Mouse (Mus musculus): ENCODE results near the gene Armc2.

The Armc2 gene

DNA sequence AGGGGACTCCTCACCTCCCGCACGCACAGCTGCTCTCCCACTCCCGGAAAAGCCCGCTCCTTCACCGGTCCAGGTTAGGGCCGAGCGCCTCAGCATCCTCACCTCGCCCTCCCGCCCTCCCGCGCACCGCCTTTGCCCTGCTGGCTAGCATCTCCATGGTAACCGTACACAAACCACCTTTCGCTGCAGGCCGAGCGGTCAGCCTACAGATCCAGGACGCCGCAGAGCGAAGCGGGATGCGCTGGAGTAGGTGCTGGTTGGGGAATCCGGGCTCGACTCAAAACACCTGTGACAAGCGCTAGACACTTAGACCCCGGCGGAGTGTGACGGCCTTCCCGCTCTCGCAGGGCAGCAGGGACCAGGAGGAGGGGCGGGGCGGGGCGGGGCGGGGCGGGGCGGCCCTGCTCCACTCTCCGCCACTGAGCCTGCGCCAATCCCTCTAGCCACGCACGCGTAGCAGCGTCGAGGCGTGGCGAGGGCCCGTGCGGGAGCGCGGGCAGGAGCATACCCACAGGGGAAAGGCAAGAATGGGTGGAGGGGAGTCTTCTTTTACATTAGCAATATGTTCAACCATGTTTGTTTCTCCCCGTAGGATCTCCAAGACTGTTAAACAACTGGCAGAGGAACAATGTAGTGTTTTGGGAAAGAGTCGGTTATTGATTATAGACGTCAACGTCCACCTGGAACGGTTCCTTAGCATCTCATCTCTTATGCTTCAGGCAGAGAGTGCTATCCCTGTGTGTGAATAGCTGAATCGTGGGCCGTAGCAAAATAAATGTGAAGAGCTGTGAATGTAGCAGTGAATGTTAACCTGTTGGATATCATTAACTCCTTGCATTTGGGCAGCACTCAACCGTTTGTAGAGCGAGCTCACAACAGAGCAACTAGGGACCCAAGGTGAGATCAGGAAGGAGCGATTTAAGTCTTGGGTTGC, at the start of gene Armc2:
TSS of gene Armc2 (minus strand) at position 427 of the 934 bp plus-strand sequence.
- peak; percentile 83 for DNase-seq (ENCODE audit: extremely low spot score)

DNA sequence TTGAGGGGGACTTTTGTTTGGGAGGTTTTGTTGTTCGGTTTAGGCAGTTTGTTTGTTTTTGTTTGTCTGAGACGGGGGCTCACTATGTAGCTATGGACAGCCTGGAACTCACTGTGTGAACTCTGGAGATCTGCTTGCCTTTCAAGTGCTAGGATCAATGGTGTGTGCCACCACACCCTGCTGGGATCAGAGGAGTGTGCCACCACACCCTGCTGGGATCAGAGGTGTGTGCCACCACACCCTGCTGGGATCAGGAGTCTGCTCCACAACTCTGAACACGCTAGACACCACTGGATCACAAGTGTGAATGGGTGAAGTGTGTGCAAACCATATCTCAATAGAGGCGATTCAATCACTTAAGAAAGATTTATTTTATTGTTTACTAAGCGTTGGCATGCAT, 46.2 kb upstream of the Armc2 start:
- DNase-seq (ENCODE audit: extremely low spot score): no peak

DNA sequence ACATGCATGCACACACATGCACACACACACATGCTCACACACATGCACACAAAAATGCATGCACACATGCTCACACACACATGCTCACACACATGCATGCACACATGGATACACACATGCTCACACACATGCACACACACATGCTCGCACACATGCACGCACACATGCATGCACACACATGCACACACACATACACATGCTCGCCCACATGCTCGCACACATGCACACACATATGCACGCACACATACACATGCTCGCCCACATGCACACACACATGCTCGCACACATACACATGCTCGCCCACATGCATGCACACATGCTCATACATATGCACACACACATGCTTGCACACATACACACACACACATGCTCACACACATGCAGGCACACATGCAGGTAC, 41.3 kb upstream of the Armc2 start:
- no peak for DNase-seq (ENCODE audit: extremely low spot score)

DNA sequence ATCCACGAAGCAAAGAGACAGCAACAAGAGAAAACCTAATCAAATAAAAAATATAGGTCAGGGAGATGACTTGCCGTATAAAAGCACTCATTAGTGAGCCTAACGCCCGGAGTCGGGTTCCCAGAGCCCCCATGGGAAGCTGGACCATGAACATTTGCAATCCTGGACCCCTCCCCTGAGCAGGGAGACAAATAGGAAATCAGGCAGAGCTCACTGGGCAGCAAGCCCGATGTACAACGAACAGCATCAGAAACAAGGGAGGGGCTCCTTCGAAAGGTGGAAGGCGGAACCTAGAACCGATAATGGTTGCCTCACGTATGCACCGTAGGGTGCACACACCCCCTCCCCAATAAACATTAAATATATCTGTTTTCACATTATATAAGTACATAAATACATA, 39.5 kb upstream of the Armc2 start:
- DNase-seq (ENCODE audit: extremely low spot score): no peak

DNA sequence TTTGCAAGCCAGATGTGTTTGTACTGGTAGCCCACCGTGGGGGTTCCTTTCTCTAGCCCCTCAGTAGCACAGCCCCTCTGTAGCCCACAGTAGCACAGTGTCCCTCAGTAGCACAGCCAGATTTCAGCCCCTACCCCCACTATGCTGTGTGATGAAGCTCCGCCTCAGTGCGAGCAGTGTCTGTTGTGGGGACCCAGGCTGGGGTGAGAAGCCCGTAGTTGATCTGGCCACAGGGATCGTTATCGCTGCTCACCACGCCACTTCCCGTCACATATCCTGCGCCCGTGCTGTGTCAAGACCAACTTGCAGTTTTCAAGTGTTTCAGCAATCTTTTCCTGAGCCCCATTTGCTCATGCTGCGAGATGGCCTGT, 39.0 kb upstream of the Armc2 start:
- no peak for DNase-seq (ENCODE audit: extremely low spot score)

DNA sequence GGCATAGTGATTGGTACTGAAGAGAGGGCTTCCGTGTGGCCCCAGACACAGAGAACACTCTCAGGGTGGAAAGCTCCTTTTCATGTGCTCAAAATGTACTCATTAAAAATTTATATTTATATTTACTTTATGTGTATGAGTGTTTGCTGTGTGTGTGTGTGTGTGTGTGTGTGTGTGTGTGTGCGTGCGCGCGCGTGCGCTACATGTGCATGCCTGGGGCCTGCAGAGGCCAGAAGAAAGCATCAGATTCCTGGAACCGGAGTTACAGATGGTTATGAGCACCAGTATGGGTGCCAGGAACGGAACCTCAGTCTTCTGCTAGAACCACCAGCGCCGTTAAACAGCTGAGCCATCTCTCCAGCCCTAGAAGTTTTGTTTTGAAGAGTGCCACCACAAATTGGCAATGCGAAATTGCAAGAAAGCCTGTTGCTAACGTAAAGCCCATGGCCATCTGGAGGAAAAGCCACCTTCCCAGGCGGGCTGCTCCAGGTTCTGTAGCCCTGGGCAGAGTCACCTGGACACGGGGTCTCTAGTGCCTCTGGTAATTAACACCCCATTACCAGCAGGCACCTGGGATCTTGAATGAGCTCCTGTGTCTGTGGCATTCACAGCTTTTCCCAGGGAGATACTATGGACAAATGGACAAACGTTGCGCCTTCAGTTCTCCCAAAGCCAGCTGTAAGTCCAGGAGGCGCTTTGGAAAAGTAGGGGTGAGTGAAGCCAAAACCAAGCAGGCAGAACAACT, 38.4 kb upstream of the Armc2 start:
- DNase-seq (ENCODE audit: extremely low spot score): no peak

DNA sequence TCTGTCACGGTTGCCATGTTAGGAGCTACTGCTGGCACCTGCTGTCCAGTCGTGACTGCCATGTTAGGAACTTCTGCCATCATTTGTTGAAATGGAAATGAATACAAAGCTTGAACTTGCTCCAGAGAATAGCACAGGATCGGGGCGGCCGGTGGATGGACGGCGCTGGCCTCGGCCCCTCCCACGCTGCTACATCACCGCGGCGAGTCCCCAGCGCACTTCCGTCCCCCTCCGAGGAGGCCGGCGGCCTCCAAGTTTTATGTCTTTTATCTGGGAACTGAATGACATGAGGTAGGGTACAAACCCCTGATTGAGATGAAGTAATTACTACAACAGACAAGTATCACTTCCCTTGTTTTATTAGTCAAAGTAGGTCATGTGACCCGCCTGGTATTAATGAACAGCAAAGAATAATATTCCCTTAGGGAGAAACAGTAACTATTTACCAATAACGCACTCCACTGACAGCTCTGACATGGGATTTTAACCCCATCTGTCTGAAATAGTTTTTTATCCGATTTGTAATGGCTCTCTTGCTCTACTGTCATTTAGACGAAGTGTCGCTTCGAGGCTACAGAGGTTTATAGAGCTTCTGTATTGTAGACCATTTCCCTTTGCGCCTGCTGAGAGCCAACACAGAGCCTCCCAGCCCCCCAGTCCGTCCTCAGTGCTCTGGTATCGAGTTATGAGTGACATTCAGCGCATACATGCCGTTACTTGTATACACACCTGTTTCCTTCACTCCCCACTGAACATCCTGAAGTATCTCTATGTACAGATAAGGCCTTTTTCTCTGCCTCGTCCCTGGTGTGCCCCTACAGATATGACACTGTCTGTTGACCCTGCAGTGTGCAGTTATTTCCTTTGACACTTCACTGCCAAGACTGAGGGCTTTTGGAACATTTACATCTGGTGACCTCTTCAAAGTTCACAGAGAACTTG, 37.3 kb upstream of the Armc2 start:
- no peak for DNase-seq (ENCODE audit: extremely low spot score)

DNA sequence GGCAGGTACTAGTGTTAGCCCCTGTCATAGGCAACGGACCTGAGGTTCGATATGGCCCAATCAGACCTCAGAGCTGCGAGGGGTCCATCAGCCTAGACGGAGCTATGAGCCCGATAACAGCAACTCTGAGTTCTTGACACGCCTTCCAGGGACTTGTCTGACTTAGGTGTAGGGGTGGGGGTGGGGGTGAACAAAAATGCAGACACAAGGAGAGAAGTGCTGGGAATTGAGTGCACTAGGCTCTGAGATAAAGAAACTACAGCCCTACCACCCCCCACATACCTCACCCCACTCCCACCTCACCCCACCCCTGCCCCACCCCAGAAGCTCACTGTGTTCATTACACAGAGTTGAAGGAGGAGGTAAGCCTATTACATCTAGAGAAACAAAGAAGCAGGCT, 32.8 kb upstream of the Armc2 start:
- no peak for DNase-seq (ENCODE audit: extremely low spot score)

DNA sequence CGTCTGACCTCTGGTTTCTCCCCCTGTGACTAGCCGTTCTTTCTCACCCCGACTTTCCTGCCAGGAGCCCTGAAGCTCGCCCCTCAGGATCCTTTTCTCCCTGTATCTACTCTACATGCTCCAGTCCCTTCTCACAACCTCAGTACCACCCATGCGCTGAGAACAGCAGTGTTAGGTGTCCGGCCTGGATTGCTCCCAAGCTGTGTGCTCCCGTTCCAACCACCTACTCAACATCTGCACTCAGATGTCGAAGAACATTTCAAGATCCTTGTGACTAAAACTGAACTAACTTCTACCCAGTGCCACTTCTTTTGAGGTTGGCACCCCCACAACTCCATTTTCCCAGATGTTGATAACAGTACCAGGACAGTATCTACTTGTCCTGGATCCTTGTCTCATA, 30.4 kb upstream of the Armc2 start:
- DNase-seq (ENCODE audit: extremely low spot score): no peak

DNA sequence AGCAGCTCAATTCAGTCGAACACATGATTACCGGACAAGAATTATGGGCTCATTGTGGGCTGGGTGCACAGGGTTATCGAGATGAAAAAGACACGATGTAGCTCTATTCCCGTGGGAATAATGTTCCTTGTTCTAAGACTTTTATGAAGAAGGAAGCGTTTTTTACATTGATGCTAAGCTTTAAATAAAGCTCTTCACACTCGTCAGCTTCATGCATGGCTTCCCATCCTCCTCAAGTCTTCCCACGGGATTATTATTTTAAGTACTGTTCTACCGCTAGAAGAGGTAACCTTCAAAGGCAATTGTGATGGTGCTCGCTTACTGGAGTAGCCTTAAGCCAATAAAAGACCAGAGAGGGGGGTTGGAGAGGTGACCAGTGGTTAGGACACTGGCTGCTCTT, 26.3 kb upstream of the Armc2 start:
- DNase-seq (ENCODE audit: extremely low spot score): no peak

DNA sequence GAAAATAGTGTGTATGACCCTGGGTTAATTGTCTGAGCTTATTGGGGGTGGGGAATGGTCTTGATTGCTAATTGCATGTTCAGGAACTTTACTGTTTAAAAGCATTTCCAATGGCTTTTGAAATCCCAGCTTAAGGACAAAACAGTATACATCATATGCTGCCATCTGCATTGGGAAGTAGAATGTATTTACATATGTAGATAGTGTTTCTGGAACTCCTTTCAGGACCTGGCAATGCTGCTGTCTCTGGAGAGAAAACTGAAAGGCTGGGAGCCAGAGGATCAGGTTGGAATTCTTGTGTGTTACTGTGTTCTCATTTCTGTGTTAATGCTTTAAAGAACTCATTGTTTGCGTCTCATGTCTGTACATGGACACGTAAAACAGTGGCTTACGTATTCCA, 25.1 kb upstream of the Armc2 start:
- no peak for DNase-seq (ENCODE audit: extremely low spot score)

DNA sequence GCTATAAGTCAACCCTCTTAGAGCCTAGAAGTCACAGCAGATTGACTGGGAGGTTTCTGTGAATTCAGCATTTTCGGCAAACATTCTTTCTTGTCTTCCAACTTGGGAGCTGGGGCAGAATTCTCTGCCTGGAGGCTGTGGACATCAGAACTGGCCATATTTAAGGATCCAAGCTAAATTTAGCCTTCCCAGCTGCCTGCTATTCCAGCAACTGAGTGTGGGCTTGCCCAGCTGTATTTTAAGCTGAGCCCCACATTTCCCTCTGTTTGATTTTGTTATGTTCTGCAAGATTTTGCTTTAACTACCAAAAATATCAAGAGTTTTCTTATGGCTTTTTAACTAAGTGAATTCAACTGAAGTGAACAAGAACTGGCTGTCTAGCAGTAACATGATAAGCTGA, 24.6 kb upstream of the Armc2 start:
- no peak for DNase-seq (ENCODE audit: extremely low spot score)

DNA sequence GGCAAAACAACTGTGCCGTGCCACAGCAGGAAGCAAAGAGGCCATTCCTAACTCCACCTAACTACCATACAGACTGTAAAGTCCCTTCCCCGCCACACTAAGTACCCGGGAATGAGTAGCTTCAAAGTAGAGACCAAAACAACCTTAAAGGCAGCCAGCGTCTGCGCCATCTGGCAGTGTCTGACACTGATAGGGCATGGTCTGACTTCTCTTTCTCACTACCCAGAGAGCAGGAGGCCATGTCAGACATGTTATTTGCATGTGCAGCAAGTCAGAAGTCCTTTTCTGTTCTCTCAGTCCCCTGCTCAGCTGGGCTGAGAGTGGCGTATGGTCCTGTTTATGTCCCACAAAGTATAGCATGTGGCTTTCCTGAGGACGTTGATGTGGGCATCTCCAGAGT, 23.8 kb upstream of the Armc2 start:
- no peak for DNase-seq (ENCODE audit: extremely low spot score)

DNA sequence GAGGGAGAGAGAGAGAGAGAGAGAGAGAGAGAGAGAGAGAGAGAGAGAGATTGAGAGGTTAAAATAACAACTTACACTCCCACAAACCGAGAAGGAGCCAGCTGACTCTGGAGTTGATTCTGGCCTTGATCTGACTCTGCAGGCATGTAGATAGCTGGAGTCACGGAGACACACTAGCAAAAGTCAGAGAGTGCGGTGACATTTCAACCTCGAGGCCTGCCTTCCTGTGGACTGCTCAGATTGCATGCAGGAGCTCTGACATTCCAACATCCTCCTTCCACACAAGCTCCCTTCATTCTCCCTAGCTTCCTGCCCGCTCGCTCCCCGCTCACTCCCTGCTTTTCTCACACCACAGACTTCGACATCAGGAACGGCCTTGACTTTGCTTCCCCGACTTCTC, 20.3 kb upstream of the Armc2 start:
- peak; percentile 27 for DNase-seq (ENCODE audit: extremely low spot score)

DNA sequence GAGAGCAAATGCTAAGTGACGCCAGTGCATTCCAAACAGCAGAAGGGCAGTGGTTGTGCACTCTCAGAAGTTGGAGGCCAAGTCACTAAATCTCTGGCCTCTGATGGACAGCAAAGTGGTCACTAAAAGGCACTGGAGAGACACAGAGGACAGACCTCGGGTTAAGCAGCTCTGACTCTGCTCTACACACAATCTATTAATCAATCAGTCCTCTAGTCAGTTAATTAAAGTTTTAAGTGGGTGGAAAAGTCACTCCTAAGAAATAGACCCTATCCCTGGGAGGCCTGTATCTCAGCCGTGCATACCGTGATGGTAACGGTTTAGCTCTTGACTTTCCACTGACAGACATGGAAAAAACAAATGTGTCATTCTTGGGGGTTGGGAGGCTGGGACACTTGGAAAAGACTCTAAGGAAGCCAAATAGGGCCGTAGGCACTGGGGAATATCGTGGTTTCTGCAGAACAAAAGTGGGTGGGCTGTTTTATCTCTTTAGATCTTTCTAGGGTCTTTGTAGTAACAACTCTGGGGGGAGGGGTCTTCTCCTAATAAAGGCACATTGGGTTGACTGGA, 19.1 kb upstream of the Armc2 start:
- no peak for DNase-seq (ENCODE audit: extremely low spot score)

DNA sequence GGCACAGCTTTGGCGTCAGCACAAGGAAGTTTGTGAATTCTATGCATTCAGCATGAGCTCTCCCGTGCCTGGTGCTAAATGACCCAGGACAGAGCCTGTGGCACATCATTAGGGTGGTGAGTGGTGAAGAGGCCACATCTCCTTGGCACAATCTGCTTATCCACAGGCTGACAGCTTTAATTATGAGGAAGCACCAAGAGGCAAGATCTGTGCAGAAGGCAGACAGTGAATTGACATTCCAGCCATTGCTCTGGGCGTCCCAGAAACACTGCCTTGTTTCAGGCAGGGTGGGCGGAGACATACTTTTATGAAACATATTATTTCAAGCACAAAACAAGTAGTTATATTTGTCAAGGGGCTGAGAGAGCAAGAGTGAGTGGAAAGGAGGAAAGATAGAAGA, 18.6 kb upstream of the Armc2 start:
- no peak for DNase-seq (ENCODE audit: extremely low spot score)

DNA sequence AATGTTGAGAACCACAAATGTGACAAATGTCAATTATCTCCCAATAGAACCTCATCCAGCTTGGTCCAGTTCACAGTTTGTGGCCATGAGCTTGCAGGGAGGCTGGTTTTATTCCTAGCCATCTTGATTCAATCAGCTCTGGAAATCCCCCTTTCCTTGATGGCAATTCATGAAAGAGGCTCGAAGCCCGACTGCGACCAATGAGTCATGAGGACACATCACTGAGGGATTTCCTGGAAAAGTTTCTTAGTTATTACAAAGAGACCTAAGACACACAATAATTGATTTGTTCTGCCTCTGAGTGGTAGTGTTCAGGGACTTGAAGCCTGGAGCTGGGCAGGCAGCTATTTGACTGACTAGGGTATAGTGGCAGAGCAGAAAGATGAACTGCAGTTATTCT, 15.3 kb upstream of the Armc2 start:
- no peak for DNase-seq (ENCODE audit: extremely low spot score)

DNA sequence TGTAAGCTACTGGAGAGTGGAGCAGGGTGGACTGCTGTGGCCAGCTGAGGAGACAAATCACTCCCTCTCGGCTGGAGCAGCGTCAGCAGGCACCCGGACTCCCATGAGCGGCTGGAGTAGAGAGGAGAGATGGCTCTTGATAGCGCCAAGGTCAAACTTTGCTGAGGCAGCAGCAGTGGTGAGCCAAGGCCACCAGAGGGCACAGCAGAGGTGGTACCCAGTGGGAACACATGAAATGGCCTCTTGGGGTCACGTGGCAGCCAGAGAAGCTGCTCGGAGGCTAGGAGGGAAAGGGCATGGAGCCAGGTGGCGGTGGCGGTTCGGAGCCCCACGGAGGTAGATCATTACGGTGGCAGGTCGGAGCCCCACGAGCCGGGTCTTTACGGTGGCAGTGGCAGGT, 12.8 kb upstream of the Armc2 start:
- peak; percentile 72 for DNase-seq (ENCODE audit: extremely low spot score)

DNA sequence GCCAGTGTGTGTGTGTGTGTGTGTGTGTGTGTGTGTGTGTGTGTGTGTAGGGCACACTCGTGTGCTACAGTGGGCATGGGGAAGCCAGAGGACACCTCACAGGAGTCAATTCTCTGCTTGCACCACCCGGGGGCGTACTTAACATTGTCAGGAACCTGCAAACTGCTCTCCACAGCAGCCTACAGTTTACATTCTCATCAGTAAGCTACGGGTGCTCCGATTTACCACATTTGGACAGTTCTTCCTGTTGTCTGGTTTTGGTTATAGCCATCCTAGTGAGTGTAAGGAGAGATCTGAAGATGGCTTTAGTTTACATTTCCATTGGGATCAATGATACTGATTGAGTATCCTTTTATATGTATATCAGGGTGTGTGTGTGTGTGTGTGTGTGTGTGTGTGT, 11.3 kb upstream of the Armc2 start:
- DNase-seq (ENCODE audit: extremely low spot score): no peak

DNA sequence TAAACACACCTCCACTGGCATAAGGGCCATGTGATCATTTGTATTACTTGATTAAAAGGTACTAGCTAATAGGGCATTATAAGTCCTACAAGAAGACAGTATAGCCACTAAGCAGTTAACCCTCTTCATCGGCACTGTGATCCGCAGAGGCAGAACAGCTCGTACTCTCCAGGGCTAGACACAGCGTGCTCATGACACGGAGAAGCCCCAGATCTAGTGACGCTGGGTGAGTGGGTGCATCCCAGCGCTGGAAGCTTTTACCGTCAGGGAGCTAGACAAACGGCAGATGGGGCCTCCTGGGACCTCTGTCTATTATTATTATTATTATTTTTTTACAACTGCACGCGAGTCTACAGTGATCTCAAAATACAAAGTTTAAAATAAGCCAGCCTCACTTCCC, 9.1 kb upstream of the Armc2 start:
- no peak for DNase-seq (ENCODE audit: extremely low spot score)

DNA sequence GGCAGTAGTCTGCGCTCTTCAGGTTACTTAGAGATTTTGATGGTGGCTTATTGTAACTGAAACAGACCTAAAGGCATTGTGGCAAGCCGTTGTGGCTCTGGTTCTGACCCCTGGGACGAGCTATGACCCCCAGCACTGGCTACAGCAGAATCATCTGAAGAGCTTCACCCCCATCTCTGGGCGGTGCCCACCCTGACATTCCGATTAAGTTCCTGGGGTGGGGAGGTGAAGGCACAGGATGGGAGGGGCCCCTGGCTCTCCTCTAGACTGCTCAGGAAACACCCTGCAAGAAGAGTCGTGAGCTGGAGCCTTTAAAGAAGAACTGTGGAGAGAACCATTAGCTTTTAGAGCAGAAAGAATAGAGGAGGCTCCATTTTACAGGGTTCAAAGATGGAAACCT, 6.2 kb upstream of the Armc2 start:
- no peak for DNase-seq (ENCODE audit: extremely low spot score)

DNA sequence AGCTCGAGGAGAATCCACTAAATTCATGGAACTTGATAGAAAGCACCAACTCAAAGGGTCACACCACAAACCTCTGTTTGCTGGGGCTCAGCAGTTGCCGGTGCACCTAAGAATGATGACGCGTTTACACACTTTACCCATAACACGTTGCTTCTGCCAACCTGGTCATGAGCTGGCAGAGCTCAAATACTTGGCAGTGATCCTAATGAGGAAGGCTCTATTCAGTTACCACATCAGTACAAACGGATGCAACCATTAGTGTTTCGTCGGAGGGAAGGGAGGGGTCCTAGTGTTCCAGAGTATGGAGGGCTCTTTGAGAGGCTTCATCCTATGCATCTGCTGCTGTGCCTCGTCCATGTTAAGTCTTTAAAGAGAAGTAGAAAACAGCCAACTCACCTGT, 3.3 kb upstream of the Armc2 start:
- DNase-seq (ENCODE audit: extremely low spot score): no peak
